Mouse (Mus musculus) brain, embryonic 18.5 days (tissue): ENCODE measurements around the gene Atp6v0a1.
"Not testable (repeated sequence)": the region's sequence is repeated elsewhere in the genome, so short reads cannot be mapped to it uniquely, and the experiment has no call there.

Experiments
- DNase-seq: peaks from one replicate; pipeline ENCODE4 v3.0.0-alpha.2; 2012; ENCODE audit warnings: low read depth, low spot score

Atp6v0a1 gene

DNA sequence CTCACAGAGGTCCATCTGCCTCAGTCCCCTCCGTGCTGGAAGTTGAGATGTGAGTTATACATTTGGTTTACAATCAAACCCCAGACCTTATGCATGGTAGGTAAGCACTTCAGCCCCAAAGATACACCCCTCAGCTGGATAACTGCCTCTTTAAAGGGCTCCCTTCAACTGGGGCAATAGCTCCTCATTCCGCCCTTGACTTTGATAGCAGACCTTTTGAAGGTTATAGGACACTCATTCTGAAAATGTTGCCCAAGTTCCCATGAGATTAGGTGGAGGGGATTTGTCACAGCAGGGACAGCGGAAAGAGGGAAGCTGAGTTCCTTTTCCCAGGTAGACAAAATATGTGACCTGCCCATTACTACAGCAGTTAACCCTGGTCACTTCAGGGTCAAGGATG lies 28.0 kb upstream of the Atp6v0a1 start:
- DNase-seq: no peak

GRCm38 (mm10) chr11:100982087-100982486 lies 27.2 kb upstream of the Atp6v0a1 start:
- no peak for DNase-seq

- DNase-seq: no peak
Observed at GRCm38 (mm10) chr11:100983125-100983777, 26.0 kb upstream of the Atp6v0a1 start.

DNA sequence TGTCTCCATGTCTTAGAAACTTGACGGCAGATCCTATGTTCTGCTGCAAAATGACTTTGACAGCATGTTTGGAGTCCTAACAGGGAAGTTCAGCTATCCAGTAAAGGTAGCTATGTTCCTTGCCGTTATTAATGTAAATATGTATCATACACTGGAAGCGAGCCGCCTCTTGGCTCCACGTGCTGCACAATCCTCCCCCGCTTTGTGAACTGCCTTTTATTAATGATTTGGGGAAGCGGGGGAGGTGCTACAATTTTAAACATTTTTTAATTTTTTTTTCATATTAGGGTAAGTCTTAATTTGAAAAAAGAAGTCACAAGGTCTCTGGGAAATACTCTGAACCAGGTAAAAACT lies 25.5 kb upstream of the Atp6v0a1 start:
- no peak for DNase-seq

DNA sequence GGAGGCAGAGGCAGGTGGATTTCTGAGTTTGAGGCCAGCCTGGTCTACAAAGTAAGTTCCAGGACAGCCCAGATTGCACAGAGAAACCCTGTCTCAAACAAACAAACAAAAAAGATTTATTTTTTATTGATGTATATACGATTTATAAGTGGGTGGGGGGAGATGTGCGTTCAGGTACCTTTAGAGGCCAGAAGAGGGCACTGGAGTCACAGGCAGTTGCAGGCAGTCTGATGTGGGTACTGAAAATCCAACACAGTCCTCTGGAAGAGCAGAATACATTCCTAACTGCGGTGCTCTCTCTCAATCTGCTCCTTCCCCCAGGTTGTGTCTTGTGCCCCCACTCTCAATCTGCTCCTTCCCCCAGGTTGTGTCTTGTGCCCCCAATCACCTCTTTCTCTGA lies 23.6 kb upstream of the Atp6v0a1 start:
- no peak for DNase-seq

DNA sequence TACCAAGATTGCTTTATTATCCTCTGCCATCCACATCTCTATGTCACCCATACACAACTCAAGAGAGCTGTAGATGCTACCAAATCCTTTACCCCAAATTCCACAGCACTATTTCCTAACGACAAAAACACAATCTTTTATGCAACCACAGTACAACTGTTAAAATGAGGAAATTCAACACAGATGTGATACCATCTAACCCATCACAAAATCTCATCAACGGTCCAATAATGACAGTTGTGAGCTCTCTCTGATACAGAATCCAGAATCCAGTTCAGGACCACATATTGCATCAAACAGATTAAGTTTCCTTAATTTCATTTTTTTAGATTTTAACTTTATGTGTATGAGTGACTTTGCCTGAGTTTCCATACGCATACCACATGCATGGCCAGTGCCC lies 20.6 kb upstream of the Atp6v0a1 start:
- no peak for DNase-seq

GRCm38 (mm10) chr11:100989666-100990065 lies 19.6 kb upstream of the Atp6v0a1 start:
- no peak for DNase-seq

- no peak for DNase-seq
Observed at GRCm38 (mm10) chr11:100991027-100991534, 18.2 kb upstream of the Atp6v0a1 start.

DNA sequence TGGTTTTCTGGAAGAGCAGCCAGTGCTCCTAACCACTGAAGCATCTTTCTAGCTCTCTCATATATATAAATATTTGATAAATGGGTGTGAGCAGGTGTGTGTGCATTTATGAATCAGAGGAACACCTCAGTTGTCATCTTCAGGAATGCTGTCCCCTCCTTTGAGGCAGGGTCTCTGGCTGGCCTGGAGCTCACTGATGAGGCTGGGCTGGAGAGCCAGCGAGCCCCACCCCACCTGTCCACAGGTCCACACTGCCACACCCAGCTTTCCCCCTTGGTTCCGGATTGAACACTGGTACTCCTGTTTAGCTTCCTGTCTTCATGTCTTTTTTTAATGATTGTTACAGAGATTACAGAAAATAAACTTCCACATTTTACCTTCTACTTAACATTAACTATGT lies 15.8 kb upstream of the Atp6v0a1 start:
- no peak for DNase-seq

DNA sequence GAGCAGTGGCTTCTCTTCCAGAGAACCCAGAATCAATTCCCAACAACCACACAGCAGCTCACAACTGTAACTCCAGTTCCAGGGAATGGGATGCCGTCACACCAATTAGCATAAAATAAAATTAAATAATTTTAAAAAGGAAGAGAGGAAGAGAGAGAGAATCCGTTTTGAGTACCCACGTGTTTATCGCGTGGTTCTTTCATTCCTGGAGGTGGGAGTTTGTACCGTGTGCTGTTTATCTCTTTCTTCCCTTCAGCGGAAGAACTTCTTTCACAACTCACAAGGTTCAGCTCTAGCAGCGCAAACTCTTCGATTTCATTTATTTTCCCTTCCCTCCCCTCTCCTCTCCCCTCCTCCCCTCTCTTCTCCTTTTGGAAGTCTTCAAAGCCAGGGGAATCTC lies 15.0 kb upstream of the Atp6v0a1 start:
- no peak for DNase-seq

DNA sequence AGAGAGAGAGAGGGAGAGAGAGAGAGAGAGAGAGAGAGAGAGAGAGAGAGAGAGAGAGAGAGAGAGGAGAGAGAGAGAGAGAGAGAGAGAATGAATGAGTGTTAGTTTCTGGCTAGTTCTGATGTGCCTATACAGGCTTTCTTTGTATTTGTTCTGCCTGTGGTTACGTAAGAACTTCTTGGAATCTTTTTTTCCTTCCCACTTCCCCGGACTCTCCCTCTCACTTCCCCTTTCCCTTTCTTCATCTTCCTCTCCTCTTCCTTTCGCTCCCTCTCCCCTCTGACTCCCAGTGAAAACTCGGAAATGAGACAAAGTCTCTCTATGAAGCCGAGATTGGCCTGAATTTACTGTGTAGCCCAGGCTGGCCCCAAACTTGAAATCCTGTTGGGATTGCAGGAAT lies 14.6 kb upstream of the Atp6v0a1 start:
- no peak for DNase-seq

DNA sequence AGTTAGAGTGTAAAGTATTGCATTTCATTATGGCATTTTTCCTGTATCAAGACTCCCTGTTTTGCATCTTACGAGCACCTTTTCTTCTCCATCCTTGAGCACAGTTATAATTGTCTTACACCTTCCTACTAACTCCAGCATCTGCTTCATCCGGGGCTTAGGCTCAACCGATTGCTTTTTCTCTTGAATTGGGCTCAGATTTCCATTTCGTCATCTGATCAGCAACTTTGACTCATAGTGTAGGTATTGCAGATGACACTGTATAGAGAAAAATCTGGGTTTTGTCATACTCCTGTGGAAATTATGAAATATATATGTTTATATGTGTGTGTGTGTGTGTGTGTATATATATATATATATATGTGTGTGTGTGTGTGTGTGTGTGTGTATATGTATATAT lies 12.8 kb upstream of the Atp6v0a1 start:
- DNase-seq: no peak

GRCm38 (mm10) chr11:100998836-100999235 lies 10.4 kb upstream of the Atp6v0a1 start:
- DNase-seq: no peak

DNA sequence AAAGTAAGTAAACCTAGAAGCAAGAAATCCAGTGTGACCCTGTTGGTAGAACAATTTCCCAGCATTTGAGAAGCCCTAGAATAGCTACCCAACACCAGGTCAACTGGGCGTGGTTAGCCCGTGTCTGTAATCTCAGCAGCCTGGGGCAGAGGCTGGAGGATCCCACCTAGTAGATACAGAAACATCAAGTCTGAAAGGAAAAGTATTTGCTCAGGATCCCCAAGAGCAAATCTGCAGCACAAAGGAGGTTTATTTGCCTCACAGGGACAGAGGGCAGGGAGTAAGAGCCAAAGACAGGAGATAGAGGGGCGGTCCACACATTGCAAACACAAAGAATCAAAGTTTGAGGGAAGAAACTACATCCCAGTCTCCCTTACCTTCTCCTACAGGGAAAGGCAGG lies 10.0 kb upstream of the Atp6v0a1 start:
- no peak for DNase-seq

DNA sequence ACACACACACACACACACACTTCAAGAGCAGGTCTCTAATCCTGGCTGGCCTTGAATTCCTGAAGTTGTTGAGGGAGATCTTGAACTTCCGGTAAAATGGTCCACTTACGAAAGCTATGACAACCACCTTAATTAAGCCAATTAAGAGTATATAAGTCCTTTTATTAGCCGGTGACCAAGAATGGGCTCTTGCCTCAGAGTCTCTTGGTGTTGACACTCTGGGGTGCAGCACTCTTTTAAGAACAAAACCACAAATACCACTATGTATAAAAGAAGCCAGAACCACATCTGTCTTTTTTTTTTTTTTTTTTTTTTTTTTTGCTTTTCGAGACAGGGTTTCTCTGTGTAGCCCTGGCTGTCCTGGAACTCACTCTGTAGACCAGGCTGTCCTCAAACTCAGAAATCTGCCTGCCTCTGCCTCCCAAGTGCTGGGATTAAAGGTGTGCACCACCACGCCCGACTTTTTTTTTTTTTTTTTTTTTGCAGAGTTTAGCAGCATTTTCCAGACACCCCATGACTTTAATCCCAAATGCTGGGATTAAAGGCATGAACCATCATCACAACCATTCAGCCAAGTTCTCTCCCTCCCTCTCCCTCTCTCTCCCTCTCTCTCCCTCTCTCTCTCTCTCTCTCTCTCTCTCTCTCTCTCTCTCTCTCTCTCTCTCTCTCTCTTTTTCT lies 7.2 kb upstream of the Atp6v0a1 start:
- DNase-seq: not testable (repeated sequence)

DNA sequence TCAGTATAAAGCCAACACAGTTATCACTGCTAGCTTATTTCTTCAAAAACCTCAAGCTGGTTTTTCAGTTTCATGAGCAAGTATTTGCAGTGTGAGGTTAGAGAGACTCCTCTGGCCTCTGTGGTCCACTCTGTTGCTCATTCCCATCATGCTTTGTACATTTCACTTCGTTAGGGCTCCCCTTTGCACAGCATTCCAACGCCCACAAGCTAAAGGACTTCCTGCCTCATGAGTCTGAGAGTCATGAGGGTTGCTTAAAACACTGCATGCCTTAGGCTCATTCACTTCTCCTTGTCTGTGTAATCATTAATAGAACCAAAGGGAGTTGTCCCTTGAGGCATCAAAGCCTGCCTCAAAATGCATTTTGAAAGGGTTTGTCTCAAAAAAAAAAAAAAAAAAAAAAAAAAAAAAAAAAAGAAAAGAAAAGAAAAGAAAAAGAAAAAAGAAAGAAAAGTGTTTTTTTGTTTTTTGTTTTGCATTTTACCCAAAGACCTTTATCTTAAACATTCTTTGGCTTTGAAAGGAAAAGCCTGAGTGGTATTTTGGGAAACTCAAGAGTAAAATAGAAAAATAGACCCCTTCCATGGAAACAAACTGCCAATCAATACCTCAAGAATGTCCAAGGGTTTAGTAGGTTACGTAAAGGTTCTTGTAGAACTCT lies 6.1 kb upstream of the Atp6v0a1 start:
- no peak for DNase-seq

DNA sequence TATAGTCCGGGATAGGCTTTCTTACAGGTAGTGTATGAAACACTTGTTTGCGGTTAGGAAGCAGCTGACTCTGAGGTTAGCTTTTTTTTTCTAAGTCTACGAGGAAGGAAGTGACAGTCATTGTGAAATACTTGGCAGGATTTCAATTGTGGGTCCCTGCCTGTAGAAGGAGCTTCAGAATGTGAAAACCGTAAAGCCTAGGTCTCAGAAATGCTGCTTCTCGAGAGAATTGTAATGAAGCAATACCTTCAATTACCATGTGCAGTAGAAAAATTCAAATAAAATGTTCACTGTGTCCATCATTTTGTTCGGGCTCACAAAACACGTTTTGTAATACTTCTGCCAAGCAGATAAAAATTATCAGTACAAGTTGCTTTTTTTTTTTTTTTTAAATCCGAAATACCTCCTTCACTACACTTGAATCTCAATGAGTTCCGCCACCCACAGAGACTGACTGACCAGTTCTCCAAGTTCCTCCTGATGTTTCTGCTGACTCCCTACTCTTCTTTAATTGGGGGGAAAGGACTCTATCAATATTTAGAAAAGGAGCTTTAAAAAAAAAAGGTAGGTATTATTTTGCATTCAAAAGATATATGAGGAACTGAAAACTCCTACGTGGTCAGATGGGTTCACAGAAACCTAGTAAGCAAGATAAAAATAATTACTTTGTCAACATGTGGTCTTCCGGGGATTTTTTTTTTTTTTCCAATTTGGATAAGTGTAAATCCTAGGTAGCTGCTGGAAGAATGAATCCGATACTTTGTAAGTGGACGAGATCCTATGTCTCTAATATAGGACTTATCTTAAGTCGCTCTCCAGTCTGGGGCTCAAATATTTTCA lies 826 bp upstream of the Atp6v0a1 start:
- no peak for DNase-seq

DNA sequence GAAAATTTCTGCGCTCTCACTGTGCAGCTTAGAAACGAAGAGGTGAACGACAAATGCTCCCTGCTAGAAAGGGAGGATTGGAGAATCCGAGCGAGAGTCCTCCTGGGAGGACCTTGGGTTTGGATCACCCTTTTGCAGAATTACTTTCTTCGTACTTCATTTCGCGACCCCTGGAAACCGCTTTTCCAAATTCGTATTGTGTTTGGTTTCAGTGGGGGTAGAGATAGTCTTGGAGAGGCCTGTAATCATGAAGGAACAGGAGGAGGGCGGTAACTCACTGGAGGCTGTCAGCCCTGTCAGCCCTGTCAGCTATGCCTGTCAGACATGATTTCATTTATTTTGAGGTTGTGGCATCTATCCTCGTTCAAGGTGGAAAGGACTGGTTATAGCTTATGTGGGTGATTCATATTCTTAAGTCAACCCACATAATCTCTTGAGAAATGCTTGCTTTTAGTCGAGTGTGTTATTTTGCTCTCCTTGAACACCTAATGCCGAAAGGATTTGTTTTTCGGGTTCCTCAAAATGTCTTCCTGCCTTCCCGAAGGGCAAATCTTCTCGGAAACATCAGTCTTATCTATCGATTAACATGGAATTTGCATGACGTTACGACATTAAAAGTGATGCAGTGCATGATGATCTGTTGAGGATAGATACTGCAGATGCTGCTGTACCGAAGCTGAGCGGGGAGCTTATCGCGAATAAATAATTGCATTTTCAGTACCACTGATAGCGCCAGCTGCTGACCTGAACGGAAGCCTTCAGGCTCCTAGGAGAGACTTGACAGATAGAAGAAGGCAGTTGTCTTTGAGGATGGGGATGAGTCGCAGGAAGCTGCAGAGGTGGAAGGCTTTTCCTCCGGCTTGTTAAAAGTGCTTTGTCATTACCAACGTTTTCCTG lies 884 bp downstream of the Atp6v0a1 start:
- DNase-seq: peak; percentile 20

DNA sequence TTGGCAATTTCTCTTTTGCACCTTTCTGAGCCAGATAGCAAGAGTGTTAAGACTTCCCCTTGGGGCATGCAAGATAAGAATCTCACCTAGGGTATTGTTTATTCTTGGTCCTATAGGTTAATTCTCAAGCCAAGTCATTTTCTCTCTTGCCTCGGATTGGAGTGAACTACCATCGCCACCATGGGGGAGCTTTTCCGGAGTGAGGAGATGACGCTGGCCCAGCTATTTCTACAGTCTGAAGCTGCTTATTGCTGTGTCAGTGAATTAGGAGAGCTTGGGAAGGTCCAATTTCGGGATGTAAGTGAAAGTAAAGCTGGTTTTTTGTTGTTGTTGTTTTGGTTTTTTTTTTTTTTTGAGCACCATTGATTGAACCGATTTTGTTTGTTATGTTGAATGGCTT lies 2.4 kb downstream of the Atp6v0a1 start:
- DNase-seq: no peak

- peak; percentile 6 for DNase-seq
Observed at GRCm38 (mm10) chr11:101023371-101023770, 14.1 kb downstream of the Atp6v0a1 start.

- peak; percentile 10 for DNase-seq
Observed at GRCm38 (mm10) chr11:101024001-101024400, 14.7 kb downstream of the Atp6v0a1 start.
